Mouse (Mus musculus): ENCODE measurements around the gene Tmem132d.

Tmem132d gene

DNA sequence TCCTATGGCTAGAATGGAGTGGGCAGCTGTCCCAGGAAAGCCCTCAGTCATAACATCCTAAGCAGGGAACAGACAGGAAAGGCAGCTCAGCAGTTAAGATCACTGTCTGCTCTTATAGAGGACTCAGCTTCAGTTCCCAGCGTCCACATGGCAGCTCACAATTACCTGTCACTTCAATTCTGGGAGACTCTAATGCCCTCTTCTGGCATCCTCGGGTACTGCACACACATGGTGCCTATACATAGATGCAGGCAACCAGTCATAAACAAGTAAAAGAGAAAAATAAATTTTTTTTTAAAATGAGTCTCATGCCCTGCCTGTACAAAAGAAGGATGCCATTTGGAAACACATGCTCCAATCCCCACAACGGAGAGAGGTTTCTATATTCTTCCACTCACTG lies 28.7 kb downstream of the Tmem132d start:
- DNase-seq, result no peak

DNA sequence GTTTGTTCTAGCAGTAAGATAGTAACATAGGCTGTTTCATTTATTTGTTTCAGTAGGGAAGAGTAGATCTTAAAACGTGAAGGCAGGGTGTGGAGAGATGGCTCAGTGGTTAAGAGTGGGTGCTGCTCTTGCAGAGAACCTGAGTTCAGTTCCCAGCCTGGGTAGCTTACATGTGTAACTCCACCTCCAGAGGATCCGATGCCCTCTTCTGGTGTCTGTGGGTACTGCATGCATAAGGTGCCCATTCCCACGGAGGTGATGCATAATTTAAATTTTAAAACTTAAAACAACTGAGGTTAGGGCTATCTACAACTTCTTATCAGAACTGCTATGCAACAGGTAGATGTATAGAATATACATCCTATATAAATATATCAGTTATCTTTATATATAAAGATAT lies 40.5 kb downstream of the Tmem132d start:
- no peak for DNase-seq

DNA sequence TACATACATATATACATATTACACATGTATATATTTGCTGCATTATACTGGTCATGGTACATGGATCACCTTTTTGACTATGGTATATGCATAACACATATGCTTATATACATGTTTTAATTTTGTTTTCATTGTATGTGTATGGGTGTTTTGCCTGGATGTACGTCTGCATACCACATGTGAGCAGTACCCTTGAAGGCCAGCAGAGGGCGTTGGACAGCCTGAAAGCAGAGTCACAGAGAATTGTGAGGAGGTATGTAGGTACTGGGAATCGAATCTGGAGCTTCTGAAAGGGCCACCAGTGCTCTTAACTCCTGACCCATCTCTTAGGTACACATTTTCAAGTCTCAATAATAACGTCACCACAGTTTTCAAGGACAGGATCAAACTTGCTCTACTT lies 43.2 kb downstream of the Tmem132d start:
- DNase-seq, result no peak

- DNase-seq, result no peak
Measured at GRCm38 (mm10) chr5:128388358-128389141, 44.3 kb downstream of the Tmem132d start.

GRCm38 (mm10) chr5:128369814-128370213 lies 63.1 kb downstream of the Tmem132d start:
- no peak for DNase-seq

DNA sequence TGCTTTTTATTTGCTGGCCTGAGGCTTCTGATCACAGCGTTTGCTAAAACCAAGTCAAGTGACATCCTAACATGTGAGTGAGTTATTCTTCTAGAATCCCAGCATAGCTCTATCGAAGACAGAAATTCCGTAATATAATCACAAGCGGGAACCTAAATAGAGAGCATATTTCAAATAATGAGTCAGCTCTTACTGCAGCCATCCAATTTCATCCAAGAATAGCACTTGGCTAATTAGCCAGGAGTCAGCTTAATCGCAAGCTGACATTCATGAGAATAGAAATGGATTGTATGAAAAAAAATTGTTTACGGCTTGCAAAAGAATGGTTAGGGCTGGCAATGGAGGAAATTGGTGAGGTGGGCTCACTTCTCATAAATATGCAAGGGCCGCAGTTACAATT lies 63.8 kb downstream of the Tmem132d start:
- no peak for DNase-seq

- no peak for DNase-seq
Measured at GRCm38 (mm10) chr5:128365261-128365985, 67.5 kb downstream of the Tmem132d start.

DNA sequence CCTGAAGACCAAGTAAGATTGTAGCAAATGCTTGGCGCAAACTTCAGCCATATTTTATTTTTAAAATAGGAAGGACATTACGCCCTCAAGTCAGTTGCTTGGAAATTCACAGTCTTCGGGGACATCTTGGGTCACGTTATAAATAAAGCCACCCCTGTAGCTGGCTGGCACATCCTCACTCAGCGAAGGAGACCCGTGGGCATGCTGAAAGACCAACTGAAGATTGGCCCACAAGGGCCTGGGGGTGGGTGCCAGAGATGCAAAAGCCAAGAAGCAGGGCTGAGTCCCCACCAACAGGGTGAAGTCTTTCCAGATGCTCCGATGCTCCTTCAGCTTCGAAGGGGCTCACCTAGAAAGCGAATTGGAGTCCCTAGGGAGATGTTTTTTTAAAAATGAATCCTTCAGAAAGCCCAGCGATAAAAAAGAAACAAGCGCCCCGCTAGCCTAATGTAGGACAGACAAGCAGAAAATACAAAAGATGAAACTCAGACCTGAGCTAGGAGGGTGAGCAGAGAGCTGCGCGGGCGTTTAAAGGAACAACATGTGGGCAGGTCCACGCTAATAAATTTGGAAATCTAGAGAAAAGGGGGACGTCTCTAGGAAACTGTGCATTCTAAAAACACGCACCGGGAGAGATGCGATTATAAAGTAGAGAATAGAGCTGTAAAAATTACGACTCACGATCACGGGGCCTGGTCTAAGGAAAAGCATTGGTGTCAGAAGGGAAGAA lies 71.8 kb downstream of the Tmem132d start:
- no peak for DNase-seq

DNA sequence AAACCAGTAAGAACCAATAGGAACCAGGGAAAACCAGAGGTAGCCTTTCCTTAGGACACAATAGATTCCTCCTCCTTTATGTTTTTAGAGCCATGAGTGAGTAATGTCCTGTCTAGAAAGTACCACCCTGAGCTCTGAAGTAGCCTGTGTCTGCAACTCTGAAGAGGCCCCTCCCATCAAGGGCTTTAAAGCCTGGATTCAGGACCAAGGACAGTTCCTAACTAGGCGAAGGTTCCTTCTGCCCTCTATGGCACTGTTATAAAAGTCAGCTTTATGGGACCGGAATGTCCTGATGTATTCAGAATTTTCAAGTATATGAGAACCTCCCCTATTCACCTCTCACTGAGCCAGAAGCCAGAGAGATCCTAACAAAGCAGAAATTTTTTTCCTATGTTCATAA lies 84.0 kb downstream of the Tmem132d start:
- no peak for DNase-seq

DNA sequence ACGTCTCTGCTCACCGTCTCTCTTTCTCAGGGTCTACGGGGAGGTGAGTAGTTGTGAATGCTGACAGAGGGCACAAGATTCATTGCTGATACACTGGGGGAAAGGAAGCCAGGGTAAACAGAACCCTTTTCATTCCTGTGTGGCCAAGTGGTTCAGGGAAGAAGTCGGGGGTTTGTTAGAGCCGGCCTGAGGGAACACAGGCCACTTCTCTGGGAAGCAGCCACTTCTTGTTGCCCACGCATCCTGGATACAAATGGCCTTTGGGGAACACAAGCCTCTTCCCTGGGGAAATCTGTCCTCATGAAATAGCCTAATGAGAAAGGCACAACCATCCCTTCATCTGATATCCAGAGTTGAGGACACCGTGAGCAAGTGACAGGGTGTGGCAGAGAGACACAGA lies 96.0 kb downstream of the Tmem132d start:
- no peak for DNase-seq

DNA sequence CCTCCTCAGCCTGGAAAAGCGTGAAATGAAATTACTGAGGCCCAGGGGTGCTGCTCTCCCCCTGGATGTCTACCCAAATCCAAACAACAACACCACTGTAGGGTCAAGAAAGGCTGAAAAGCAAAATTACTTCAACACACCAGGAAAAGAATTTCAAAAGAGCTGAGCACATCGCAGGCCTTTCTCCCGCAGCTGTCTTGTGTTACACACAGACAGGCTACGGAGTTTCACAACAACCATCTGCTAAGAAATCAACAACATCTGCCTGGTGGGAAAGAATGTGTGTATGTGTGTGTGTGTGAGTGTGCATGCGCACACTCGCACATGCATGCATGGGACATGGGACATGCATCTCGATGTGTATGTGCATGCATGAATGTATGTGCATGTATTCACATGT lies 100.1 kb downstream of the Tmem132d start:
- DNase-seq, result no peak

DNA sequence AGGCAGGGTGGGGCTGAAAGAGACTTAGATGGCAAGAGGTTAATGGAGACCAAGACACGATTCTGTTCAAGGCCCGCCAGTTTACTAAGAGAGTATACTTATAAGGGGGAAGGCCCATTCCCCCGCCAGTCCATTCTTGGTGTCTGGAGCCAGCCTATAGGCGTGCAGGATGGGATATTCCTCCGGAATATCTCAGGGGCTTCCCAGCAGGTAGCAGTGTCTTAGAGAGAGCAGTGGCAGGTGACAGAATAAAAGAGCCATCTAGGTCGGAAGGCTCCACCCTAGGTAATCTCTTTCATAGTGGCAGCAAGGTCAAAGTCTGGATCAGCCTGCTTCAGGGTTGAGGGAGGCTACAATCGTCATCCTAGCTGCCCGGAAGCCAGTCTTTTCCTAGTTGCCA lies 102.5 kb downstream of the Tmem132d start:
- no peak for DNase-seq

DNA sequence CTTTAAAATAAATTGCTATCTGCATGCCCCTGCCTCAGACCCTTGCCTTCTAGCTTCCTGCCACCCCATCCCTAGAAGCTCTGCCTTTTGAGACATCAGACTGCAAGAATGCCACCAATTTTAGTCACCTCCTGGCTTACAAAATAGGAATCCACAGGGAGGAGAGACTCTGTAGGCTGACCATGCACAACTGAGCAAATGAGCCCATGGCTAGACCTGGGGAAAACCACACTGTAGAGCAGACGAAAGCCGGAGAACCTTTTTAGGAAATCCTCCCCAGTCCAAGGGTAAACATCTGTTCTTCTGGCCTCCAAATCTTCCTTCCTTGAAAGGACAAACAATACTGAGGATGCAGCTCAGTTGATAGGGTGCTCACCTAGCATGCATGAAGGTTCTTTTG lies 130.5 kb downstream of the Tmem132d start:
- DNase-seq, result no peak

DNA sequence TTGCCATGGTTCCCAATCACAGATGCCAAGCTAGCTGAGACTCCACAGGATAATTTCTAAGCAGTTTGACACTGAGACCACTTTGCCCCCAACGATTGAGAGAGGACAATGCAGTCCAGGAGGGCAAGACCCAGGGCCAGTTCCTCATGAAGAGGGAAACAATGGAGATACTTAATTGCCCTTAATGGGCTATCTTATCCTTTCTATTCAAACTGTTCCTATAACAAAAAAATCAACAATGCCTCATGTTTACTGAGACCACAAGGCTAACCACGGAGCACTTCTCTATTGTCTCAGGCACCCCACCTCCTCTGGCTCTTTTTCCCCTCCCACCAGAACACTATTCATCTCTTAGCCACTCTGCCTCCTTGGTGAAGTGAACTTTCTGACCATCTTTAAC lies 141.7 kb downstream of the Tmem132d start:
- no peak for DNase-seq

DNA sequence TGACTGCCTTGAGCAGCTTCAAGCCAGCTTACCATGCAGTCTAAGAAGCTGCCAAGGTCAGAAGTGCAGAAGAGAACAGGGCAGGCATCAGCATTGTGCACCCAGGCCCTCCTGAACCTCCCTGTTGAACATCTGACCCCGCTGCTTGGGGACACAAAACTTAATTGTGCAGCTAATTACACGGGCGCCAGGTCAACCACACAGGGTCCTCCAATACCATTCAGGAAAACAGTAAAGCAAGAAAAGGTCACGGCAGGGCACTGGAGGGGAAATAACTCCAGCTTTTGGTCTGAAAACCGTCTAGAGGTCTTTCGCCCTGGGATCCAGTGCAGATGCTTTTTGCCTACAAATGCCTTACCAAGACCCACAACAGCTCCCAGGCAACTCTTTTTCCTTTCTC lies 159.6 kb downstream of the Tmem132d start:
- no peak for DNase-seq

DNA sequence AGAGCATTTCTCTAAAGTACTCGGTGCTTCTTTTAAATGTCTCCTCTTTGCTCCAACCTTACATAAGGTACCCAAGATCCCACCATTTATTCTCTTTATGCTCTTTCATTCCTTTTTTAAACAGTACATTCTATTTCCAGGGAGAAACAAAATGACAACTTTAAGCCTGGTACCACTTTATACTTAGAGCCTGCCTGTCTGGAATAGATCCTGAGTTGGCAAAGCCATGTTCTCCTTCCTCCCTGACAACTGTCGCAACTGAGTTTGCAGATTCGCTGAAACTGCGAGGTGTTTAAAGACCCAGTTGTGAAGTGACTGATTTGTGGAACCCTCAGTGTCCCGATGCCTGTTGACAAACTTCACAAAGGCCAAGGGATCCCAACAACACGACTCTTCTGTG lies 165.5 kb downstream of the Tmem132d start:
- DNase-seq, result no peak

DNA sequence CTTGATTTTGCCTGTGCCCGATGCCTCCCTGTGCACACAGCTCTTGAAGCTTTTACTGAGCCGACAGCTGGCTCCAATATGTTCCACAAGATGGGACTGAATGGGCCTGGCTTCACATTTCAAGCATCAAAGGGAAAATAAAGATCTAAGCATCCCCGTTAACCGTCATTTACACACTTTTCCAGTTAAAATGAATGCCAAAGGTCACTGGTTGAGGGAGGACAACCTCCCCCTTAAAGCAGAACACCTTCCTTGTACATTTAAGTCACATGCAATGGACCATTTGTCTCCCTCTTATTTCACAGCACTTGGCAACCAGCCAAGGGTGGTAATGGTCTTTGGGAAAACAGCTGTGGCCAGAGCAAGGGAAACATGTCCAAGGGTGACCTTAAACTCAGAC lies 188.7 kb downstream of the Tmem132d start:
- no peak for DNase-seq

GRCm38 (mm10) chr5:128236638-128237335 lies 196.1 kb downstream of the Tmem132d start:
- DNase-seq, result no peak

GRCm38 (mm10) chr5:128235611-128236010 lies 197.3 kb downstream of the Tmem132d start:
- DNase-seq, result no peak

- no peak for DNase-seq
Measured at GRCm38 (mm10) chr5:128233101-128233500, 199.8 kb downstream of the Tmem132d start.

DNA sequence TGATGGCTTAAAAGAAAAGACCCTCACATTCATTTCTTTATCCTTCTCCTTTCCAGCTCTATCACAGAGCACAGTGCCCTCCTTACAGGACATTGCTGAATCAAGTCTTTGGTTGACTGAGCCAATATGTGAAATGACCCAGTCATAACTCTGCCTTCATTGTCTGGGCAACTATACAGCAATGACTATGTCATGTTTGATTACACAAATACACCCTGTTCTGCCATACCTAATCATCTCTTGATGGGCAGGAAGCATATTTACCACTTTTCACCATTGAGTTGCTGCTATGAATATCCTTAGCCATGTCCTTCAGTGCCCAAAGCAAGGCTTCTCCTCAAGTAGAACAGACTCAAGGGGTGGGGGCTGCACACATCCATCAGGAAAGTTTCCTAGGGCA lies 214.6 kb downstream of the Tmem132d start:
- DNase-seq, result no peak

GRCm38 (mm10) chr5:128211125-128211524 lies 221.8 kb downstream of the Tmem132d start:
- DNase-seq, result no peak

DNA sequence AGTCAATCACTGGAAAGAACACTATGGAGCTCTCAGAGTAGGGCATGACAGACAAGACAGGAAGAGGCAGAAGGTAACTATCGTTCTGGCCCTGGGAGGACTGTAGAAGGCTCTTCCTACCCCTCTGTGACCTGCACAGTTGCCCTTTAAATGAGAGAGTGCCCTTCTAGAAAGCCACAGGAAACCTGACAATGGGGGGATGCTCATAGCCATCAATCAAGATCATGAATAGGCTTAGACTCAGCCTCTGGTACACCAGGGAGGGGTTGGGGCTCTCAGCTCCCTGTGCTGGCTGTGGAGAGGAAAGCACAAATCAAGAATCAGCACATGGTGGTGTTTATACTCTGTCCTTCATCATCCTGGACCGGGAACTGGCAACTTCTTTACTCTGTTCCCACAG lies 227.2 kb downstream of the Tmem132d start:
- DNase-seq, result no peak

Measured in cerebellum, adult 9-10 months (tissue).